Mouse (Mus musculus) A20 (cell line): ENCODE results near the gene Pgc.

Experiments used
- DNase-seq: peaks from one replicate; pipeline ENCODE4 v3.0.0-alpha.2; 2011; ENCODE audit warnings: low read depth, low spot score

The Pgc gene

DNA sequence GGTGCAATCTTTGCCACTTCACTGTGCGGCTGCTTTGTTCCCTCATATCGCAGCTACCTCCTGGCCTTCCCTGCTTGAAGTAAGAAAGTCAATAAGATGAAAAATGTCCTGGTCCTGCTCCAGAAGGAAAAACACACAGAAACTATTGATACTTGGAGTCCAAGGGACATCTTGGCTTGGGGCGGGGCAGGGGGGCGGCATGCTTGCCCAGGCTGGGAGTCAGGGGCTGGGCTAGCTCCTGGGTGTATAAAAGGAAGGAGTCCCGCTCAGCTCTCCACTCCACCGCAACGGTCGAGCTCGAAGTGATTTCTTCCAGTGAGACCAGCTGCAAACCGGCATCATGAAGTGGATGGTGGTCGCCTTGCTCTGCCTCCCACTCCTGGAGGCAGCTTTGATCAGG is at the start of gene Pgc:
TSS of gene Pgc (plus strand) at position 277 of the 400 bp plus-strand sequence.
- DNase-seq = no peak

DNA sequence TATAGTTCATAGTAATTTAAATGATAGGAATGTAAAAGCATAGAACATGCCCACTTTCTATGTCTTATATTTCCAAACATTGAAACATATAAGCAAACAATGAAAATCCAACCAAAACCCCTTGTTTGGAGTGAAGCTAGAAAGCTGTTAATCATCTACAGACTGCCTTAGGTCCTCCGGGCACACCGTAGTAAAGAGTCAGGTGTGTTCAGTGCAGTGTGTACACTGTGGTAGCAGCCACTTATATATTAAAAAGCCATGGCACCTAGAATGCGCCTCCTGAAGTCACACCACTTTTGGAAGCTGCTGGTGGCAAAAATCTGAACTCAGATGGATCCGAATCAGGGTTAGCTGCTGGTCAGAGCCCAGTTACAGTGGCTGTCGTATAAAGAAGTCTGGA is 48.4 kb upstream of the Pgc start:
- no peak for DNase-seq

DNA sequence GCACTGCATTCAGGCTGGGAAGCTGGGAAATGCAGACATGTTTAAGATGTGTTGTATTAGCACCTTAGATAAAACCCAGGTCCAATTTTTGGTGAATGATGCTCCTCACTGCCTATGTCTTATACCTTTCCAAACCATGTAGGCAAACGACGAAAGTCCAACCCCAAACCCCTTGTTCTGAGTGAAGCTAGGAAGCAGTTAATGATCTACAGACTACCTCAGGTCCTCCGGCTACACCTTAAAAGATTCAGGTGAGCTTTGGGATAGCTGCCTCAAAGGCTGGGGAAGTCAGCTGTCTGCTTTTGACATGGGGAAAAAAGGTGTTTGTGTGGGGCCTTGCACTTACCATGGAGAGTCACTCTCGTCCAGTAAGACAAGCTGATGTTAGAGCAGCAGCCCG is 47.9 kb upstream of the Pgc start:
- DNase-seq = no peak

DNA sequence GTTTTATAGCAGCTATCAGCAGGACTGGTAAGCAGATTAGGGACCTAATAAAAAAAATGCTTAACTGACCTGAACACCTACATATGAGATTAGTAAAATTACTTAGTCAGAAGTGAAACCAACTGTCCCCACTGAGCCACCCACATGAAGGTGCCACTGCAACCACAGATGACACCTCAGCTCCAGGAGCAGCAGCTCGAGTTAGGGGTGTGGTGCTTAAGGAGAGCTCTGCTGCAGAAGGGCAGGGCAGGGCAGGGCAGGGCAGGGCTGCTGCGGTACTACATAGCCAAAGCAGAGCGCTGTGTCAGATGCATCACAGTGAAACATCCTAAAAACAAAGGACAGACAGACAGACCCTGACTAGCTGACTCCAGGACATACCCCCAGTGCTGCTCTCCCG is 43.8 kb upstream of the Pgc start:
- DNase-seq = peak; percentile 27

DNA sequence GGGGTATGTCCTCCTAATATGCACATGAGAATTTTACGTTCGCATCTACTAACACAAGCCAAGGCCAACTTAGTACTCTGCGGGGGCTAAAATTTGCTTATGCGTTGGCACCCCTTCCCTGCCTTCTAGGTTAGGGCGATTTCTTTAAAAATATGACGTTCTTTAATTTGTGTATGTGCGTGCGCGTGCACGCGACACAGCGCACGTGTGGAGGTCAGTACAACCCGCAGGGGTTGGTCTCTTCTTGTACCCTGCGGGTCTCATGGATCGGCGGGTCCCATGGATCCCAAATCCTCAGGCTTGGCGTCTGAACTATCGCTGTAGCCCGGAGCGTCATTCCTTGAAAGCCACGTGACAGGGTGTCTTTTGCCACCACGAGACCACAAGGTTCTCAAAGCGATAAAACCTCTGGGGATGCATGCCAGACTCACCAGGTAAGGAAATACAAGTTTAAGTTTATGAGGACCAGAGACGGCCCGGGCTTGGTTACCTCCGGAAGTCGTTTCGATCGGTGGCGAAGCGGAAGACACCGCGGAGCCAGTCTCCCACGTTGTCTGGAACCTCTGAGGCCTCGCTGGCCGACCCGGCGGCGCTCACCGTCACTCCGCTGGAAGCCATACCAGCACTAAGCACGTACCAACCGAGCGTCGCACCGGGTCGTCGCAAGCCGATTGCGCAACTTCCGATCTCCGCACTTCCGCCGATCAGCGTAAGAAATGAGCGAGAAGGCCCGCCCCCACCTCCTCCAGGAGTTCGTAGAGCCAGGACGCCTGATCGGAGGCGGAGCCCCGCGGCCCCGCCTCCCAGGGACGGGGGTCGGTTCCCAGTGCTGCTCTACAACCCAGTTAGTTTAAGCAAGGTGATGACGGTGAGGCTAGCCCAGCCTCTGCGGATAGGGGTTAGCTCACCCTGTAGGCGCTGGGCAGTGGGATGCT is 39.0 kb upstream of the Pgc start:
- peak; percentile 99 for DNase-seq

DNA sequence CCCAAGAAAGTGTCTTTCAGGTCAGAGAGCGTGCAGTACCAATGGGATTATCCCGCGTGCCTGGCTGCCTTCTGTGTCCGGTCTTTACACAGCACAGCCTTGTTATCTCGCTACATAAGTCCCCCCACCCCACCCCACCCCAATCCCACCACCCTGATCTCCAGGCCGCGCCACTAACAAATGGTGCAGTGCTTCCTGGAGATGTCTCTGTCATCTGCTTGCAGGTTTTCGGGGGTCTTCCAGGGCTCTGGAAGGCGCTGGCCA is 38.4 kb upstream of the Pgc start, which contains the start of gene Tomm6:
TSS of gene Tomm6 (minus strand) at position 43 of the 264 bp plus-strand sequence.
- DNase-seq = no peak

DNA sequence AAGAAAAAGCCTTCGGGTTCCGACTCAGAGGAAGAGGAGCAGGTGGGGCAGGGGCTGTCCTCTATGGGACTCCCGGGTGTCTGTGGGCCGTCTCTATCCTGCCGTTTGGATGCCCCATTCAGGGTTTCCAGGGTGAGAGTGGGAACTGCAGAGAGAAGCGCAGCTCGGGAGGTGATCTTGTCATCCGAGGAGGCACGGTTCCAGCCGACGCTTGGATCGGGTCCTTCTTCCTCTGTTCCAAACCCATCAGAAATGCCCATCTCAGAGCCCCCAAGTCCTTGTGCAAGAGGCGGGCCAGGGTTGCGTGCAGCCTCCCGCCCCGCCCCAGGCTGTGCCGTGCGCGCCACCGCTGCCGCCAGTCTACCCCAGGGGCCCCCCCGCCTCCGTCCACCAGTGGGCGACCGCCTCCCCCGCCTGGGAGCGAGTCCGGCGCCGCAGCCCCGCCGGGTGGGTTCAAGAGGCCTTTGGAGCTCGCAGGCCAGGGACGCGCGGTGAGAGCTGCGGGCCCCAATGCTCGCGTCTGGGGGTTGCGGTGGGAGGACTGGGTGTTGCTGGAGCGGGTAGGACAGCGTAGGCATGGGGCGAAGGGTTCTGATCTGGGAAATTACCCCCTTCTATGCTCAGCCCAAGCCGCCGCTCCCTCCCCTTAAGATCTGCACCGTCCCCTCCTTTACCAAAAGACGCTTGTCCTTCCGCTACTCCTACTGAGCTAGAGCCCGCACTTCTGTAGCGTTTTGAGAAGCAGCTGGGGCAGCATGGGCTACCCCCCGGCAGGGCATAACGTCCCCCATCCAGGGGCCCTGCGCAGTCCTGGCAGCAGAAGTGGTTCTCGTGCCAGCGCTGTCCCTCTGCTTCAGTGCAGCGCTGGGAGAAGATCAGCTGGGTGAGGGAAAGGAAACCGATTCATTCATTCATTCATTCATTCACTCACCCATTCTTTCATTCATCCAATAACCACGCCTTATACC is 37.8 kb upstream of the Pgc start, which contains the start of gene Frs3:
TSS of gene Frs3 (plus strand) at position 423 of the 968 bp plus-strand sequence.
- peak; percentile 81 for DNase-seq

DNA sequence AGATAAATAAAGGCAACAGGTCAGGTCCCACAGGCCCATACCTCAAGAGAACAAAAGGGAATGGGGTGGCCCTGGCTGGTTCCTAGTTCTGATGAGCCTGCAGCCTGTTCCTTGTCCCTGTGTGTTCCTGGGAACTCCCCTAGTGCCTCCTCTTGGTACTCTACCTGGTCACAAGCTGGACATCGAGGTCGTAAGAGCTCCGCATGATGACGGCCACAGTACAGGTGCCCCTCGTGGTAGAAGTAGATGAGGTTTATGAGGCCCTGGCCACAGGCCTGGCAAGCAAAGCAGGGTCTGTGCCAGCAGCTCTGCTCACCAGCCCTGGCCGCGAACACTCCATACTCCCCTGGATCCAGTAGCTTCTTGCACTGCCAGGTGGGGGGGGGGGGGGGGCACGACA is 36.7 kb upstream of the Pgc start:
- DNase-seq = no peak

DNA sequence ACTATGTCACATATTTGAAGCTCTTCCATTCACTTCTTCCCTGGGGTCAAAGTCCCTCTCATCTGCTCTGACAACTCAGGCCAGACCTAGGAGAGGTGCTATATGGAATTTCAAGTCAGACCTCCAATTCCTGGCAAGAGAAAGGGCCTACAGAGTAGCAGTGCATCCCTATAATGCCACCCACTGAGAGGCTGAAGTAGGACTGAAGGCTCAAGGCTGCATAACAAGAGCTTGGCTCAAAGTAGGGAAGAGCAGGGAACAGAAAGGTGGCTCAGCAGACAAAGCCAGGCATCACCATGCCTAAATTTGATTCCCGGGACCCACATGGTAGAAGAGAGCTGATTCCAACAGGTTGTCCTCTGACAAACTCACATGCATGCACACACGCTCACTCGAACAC is 35.0 kb upstream of the Pgc start:
- no peak for DNase-seq

DNA sequence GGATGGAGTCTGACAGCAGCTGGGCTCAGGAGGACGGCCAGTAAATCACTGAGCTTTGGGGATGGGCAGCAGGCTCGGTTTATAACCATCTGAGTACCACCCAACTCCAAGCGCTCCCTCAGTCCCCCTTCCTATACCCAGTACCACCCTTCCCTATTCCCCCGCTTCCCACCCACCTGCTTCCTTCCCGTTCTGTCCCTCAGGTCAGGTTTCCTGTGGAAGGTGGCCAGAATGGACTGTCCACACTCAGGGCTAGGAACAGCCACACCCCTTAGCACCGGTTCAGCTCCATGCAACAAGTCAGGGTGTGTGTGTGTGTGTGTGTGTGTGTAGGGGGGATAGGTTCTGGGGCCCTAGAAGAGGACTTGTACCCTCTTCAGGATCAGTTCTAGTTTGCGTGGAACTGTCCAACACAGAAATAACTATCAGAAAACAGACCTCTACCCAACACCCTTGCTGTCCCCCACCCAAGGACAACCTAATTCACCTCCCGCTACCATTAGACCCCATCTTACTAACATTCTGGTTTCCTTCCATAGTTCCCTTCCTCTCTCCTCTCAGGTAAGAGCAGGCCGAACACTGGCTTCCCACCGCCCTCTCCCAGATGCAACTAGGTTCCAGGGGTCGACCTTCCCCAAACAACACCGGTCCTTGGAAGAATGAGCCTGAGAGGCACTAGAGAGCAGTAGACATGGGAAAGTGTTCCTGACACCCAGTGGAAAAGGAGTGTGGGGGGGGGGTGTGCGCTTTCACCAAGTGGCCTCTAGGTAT is 32.8 kb upstream of the Pgc start:
- no peak for DNase-seq

DNA sequence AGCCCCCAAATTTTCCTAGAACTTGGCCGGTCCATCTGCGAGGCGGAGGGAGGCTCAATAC is 32.4 kb upstream of the Pgc start, which contains the start of gene Gm21981:
TSS of gene Gm21981 (minus strand) at position 14 of the 61 bp plus-strand sequence.
- DNase-seq = no peak

DNA sequence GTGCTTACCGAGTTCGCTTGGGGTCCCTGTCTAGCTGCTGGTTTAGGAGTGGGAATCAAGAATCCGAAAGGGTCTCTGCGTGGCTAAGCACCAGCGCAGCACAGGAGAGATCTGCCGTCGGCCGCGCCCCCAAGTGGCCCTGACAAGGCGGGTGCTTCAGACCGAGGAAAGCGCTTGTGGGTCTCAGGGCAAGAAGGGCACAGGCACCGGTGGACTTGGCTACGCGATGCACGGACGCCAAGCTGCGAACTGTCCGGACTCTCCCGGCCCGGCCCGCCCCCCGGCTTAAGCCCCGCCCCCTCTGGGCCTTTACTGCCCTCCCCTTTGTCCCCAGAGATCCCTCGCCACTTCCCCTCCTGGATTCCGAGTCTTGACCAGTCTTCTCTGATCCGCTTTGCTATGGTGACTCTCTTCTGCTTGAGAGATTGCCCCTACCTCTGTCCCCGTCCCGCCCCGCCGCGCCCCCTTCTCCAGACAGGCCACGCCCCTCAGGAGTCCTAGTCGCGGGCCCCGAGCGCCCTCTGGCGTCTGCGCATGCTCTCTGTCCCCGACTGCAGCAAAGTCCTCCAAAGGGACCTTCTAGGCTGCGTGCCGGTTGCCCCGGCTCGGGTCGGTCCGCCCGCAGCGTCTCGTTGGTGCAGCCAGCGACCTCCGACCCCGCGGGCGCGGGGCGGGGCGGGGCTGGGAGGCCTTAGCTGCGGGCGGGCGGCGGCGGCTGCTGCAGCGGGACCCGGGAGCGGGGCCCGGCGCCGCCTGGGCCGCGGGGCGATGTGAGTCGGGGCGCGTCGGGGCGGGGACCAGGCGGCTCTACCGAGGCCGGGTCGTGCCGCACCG is 31.9 kb upstream of the Pgc start, which contains the start of gene Prickle4:
TSS of gene Prickle4 (minus strand) at position 234 of the 834 bp plus-strand sequence.
- peak; percentile 95 for DNase-seq

DNA sequence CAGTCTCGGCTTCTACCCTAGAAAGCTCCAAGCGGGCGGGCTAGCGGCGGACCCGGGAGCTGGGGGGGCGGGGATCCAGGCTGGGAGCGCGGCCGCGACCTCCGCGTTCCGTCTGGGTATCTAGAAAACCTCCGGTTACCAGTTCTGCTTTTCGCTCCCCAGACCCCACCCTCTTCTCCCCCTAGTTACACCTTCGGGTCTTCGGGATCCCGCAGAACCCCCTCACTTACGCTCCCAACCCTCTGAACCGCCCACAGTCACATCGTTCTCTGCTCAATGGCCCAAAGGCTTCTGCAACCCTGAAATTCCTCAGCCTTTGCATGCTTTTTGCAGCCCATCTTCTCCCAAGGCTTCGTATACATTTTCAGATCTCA is 31.3 kb upstream of the Pgc start:
- DNase-seq = peak; percentile 59

DNA sequence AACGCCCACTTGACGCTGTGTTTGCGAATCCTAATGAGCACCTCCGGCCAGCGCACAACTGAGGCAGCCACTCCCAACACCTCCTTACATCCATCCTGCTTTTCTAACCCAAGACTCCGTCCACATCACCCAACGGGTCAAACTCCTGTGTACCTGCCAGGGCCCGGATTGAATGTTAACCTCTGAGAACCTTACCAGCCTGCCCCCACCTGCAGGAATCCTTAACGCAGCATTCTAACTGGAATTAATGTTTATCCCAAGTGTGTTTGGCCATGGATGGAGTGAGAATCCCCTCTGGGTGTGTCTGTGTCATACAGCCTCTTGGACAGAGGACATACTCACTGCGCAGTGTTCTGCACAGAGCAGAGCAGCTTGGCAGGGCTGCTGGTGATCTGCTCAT is 28.5 kb upstream of the Pgc start:
- DNase-seq = no peak

DNA sequence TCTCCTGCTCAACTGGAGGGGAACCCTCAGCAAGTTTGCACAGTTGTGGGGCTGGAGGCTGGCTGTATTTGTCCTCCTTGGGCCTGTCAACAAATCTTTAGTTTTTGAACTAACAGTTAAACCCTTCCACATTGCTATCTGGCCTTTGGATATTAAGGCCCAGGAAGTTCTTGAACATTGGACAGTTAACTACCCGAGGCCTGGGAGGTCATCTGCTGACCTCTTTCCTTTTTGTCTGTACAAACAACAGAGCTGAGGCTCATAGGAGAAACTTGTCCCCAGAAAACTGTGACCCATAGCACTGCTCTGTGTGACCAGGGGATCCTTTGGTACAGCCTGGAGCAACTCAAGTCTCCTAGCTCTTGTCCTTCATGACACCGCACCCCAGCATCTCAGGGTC is 27.6 kb upstream of the Pgc start:
- DNase-seq = no peak

DNA sequence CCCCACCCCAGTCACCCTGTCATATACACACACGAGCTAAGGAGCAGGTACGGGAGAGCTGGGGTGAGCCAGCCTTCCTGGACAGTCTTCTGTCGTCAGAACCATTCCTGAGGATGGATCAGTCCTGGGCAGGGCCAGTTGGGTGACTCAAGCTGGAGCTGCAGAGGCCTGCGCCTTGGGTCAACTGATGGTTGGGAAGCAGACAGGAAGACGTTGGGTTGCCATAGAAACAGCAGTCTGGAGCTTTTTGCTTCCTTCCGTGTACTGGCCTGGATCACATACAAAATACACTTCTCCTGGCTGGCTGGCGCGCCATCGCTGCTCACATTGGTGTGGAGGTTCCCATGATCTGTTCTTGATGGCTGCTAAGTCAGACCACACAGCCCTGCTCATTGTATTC is 24.8 kb upstream of the Pgc start:
- DNase-seq = no peak

DNA sequence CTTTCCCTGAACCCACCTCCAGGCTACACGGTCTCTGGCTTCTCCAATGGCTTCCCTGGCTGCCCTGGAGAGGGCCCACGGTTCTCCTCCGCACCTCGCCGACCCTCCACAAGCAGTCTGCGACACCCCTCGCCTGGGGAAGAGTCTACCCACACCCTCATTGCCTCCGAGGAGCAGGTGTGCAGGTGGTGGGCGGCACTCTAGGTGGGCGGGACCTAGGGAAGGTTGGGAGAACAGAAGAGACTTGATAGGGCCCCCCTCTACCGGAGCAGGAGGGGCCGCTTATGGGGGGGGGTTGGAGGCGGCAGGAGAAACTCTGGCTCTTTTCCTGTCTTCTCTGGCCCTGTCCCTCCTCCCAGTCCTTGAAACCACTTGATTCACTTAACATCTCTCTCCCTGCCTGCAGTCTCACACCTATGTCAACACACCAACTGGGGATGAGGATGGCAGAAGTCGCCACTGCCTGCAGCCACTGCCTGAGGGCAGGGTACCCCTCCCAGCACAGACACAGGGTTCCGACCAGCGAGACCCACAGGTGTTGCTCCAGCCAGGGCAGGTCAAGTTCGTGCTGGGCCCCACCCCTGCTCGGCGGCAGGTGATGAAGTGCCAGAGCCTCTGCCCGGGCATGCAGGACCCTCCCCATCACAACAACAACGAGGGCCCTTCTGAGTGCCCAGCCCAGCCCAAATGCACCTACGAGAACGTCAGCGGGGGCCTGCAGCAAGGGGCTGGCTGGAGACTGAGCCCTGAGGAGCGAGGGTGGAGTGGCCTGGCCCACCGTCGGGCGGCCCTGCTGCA is 23.9 kb upstream of the Pgc start:
- DNase-seq = no peak

DNA sequence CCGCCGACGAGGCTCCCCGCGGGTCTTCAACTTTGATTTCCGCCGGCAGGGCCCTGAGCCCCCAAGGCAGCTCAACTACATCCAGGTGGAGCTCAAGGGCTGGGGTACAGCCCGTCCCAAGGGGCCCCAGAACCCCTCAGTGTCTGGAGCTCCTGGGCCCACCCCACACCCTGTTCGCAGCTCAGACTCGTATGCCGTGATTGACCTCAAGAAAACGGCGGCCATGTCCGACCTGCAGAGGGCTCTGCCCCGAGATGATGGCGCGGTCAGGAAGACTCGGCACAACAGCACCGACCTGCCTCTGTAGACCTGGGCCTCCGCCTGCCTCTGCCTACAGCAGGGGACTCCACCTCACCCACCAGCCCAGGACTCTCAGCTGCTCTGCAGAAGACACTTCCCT is 23.1 kb upstream of the Pgc start:
- no peak for DNase-seq

DNA sequence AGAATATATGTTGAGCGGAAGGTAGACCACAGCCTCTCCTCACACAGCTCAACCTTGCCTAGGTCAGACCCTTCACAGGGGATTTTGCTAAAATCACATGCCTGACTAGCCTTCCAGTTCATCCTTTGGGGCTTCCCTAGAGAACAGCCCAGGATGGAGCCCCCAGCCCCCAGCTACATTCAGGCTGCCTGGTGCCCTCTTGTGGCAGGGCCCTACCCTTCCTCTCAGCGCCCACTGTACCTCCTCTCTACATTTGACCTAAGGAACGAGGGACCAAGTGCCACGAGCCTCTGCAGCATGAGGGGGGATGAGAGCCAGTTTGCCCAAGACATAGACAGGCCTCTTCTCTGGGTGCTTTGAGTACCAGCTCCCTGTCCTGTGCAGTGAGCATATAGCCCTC is 21.9 kb upstream of the Pgc start:
- DNase-seq = no peak

DNA sequence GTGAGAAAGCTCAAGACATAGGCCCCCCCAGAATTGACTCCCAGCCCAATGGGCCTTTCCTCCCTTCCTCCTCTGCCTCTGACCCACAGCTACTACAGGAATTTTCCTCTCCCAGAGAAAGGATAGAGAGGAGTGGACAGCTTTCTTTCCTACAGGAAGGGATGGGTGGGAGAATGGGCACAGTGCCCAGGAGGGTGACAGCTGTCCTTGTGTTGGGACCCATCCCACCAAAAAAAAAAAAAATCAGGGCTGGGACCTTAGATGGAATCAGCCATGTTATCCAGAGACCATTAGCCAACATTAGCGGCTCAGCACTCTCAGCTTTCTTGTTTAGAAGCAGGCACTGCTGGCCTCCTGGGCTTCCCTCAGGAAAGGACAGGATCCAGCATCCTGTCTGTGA is 20.4 kb upstream of the Pgc start:
- no peak for DNase-seq

DNA sequence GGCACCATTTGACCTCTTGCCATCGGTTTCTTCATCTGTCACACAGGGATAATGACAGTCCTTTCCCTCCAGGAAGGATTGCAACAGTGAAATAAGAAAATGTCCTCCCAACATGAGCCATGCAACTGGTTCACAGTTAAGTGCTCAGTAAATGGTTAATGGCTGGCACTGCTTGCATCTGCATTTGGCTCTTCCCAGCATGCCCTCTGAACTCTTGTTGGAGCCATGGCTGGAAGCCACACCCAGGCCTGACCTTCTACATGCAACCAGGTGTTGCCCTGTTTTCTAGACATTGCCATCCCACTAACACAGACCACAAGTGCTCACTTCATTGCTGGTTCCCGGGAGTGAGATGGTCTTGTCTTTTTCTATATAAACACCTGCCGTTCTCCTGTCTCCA is 18.7 kb upstream of the Pgc start:
- no peak for DNase-seq
